Mouse (Mus musculus) cortical plate, adult 2 months (tissue): ENCODE measurements around the gene Rfx7.

Experiments used
- CTCF ChIP-seq: fragments of 200-500 bp; IDR thresholded peaks from 2 replicates; pipeline ENCODE4 v1.5.1; 2011; ENCODE audit warnings: mild to moderate bottlenecking, control low read depth, low read length; ENCODE audit not compliant: insufficient read depth; ENCODE audit errors: extremely low read depth
- POLR2A ChIP-seq: fragments of 200-500 bp; IDR thresholded peaks from 2 replicates; pipeline ENCODE4 v1.6.1; 2011; ENCODE audit warnings: mild to moderate bottlenecking, low read length, control low read depth; ENCODE audit not compliant: insufficient read depth; ENCODE audit errors: extremely low read depth

GRCm38 (mm10) chr9:72639843-72640621 is 108.0 kb downstream of the Rfx7 start:
- TF ChIP-seq CTCF, result no peak
- peak; percentile 53; the same call in 1 of the 2 replicates for TF ChIP-seq POLR2A
